Mouse (Mus musculus): ENCODE data around the gene Sprr2k. TPM values are rescaled to one million over a fixed set of nuclear protein-coding genes. Genes with fewer than 3 reads are reported as not detected.

Sprr2k gene
- not detected in 2 replicates for polyA plus RNA-seq (2015; fragmentation: Nextera tagmentation; extraction: Ambion mirVana)

DNA sequence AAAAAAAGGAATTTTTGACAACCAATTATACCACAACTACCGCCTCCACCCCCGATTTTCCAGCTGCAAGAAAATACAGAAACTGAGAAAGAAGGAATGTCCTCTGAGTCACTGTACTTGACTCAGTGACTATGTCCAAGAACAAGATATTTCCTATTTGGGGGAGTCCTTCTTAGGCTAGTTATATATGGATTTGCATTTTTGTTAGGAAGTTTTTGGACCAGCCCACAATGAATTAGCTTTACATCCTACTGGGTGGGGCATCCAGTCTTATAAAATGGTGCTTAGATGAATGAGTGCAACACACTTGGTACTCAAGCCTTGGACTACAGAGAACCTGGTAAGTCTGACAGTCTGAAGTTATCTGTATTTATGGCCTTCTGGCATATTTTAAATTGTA is at the start of gene Sprr2k:
TSS of gene Sprr2k (plus strand) at position 301 of the 400 bp plus-strand sequence.
- ATAC-seq (ENCODE audit: low FRiP score), result no peak
- H3K27me3 ChIP-seq, result no peaks in the 10 kb centered on the region
- no peak within 1 kb of the TSS for H3K4me3 ChIP-seq
- 0 out of 2 replicates have a peak, but pooled peaks cover 3% of the 10 kb centered on the region for H3K9me3 ChIP-seq
- no peak within 1 kb of the TSS for H3K4me2 ChIP-seq
- no peaks in the 10 kb centered on the region for H3K36me3 ChIP-seq
- WGBS, result 93% methylated on average over 2 of the region's 2 CpGs
- no peak within 1 kb of the TSS for H3K27ac ChIP-seq
- H3K9ac ChIP-seq, result no peak within 1 kb of the TSS
- no peaks in the 10 kb centered on the region for H3K4me1 ChIP-seq (replicated peaks)

DNA sequence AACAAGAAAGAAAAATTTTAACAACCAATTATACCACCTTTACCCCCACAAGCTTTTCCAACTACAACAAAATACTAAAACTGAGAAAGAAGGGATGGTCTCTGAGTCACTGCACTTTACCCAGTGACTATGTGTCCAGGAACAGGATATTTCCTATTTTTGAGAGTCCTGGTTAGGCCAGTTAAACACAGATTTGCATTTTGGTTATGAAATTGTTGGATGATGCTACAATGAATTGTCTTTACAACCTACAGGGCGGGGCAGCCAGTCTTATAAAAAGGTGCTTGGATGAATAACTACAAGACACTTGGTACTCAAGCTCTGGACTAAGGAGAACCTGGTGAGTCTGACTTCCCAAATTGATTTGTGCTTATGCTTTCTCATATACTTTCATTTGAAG is 47.0 kb upstream of the Sprr2k start, which contains the start of gene Sprr2h:
TSS of gene Sprr2h (plus strand) at position 301 of the 400 bp plus-strand sequence.
- no peak within 1 kb of the TSS for H3K9ac ChIP-seq
- no peaks in the 10 kb centered on the region for H3K27me3 ChIP-seq
- no peak within 1 kb of the TSS for H3K4me3 ChIP-seq
- ATAC-seq (ENCODE audit: low FRiP score), result no peak
- H3K4me2 ChIP-seq, result no peak within 1 kb of the TSS
- no peaks in the 10 kb centered on the region for H3K9me3 ChIP-seq
- WGBS, result 87% methylated on average over 1 of the region's 1 CpGs
- H3K36me3 ChIP-seq, result no peaks in the 10 kb centered on the region
- H3K27ac ChIP-seq, result no peak within 1 kb of the TSS
- no peaks in the 10 kb centered on the region for H3K4me1 ChIP-seq (replicated peaks)

DNA sequence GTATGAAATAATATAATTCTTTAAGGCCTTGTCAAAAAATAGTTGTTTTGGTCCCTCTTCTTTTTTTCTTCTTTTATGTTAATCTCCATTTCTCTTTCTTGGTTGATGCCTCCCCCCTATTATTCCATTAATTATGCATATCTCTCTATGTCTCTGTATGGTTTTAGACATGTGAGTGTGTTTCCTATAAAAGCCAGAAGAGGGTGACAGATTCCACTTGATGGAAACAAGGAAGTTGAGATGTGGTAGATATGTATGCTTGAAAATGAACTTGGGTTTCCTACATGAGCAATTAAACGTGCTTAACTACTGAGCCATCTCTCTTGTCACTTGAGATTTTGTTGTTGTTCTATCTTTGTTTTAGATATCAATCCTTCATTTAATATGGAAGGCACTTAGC is 38.1 kb upstream of the Sprr2k start:
- Histone ChIP-seq H3K27ac (no peak overlapping the region), H3K4me2 (no peak overlapping the region), H3K9me3 (no peaks in the 10 kb centered on the region), H3K4me1 (replicated peaks) (no peaks in the 10 kb centered on the region), H3K9ac (no peak overlapping the region), H3K36me3 (no peaks in the 10 kb centered on the region), H3K27me3 (no peaks in the 10 kb centered on the region), H3K4me3 (no peak overlapping the region)
- ATAC-seq (ENCODE audit: low FRiP score), result no peak
- 64% methylated on average over 1 of the region's 1 CpGs for WGBS

DNA sequence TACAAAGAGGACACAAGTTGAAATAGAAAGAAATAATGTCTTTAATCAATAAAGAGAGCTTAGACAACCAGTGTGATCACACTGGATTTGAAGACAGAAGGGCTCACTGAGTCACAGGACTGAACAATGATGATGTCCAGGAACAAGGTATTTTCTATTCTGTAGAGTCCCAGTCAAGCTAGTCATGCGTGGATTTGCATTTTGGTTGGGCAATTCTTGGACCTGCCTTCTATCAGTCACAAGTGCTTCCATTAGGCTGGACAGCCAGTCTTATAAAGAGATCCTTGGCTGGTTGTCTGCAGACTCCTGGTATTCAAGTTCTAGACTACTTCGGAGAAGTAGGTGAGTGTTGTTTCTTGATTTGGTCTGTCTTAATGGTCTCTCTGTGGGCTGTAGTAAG is 24.7 kb upstream of the Sprr2k start, which contains the start of gene Sprr2i:
TSS of gene Sprr2i (plus strand) at position 301 of the 400 bp plus-strand sequence.
- Histone ChIP-seq H3K4me2 (no peak within 1 kb of the TSS), H3K27ac (no peak within 1 kb of the TSS), H3K4me1 (replicated peaks) (no peaks in the 10 kb centered on the region), H3K27me3 (no peaks in the 10 kb centered on the region), H3K4me3 (no peak within 1 kb of the TSS), H3K9me3 (no peaks in the 10 kb centered on the region), H3K36me3 (no peaks in the 10 kb centered on the region), H3K9ac (no peak within 1 kb of the TSS)
- WGBS, result 98% methylated on average over 2 of the region's 2 CpGs
- ATAC-seq (ENCODE audit: low FRiP score), result no peak

DNA sequence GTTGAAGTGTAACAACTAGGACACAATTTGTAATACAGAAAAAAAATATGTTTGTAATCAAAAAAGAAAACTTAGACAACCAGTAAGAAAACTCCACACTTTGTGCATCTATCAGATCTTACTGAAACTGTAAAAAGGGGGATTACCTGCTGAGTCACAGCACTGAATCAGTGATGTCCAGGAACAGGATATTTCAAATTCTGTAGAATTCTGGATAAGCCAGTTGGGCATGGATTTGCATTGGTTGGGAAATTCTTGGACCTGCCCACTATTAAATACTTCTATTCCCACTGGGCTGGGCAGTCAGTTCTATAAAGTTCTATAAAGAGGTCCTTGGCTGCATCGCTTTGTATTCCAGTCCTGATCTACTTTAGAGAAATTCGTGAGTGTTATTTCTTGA is 14.6 kb upstream of the Sprr2k start, which contains the start of gene Sprr2j-ps:
TSS of gene Sprr2j-ps (plus strand) at position 301 of the 400 bp plus-strand sequence.
- no peaks in the 10 kb centered on the region for H3K4me1 ChIP-seq (replicated peaks)
- no peak within 1 kb of the TSS for H3K4me2 ChIP-seq
- WGBS, result 99% methylated on average over 2 of the region's 2 CpGs
- no peak within 1 kb of the TSS for H3K27ac ChIP-seq
- H3K9me3 ChIP-seq, result no peaks in the 10 kb centered on the region
- no peaks in the 10 kb centered on the region for H3K36me3 ChIP-seq
- H3K9ac ChIP-seq, result no peak within 1 kb of the TSS
- no peaks in the 10 kb centered on the region for H3K27me3 ChIP-seq
- no peak within 1 kb of the TSS for H3K4me3 ChIP-seq
- ATAC-seq (ENCODE audit: low FRiP score), result no peak

DNA sequence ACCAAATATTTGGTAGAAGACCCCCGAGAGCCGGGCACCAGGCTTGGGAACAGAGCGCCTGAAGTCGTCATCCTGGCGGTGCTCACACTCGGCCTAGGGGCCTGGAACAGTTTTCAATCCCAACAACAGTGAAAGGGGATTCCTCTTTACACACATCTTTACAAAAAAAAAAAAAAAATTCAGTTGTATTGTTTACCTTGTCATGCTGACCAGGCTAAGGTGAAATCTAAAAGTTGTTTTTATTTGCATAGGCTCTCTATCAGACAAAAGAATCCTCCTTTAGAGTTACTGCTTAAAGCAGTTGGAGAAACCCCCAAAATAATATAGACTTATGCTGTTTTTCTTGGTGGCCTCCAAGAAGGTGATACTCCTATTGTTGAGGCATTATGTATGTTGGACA is 3.1 kb upstream of the Sprr2k start, which contains the start of gene Gm9774:
TSS of gene Gm9774 (minus strand) at position 101 of the 400 bp plus-strand sequence.
- no peak within 1 kb of the TSS for H3K9ac ChIP-seq
- ATAC-seq (ENCODE audit: low FRiP score), result no peak
- no peak within 1 kb of the TSS for H3K4me3 ChIP-seq
- no peak within 1 kb of the TSS for H3K4me2 ChIP-seq
- no peaks in the 10 kb centered on the region for H3K36me3 ChIP-seq
- no peaks in the 10 kb centered on the region for H3K27me3 ChIP-seq
- no peak within 1 kb of the TSS for H3K27ac ChIP-seq
- H3K4me1 ChIP-seq (replicated peaks), result no peaks in the 10 kb centered on the region
- WGBS, result 94% methylated on average over 6 of the region's 6 CpGs
- H3K9me3 ChIP-seq, result 0 out of 2 replicates have a peak, but pooled peaks cover 3% of the 10 kb centered on the region

DNA sequence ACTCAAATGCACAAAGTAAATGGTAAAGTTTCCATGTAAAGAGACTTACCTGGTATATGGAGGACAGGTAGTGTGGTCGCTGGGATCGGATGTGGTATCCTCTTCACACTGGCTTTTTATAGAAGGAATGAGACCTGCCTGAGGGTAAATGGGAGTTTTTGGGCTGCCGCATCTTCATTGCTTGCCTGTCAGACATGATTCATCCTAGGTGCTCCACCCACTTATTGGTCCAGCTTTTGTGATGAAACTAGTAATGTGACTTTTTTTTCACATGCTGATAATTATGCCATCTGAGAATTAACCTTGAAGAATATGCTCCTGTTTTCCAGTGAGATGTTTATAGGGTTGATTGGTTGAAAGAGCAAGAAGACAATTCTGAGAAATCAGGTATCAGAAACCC is 6.3 kb downstream of the Sprr2k start, which contains the start of gene Sprr1b:
TSS of gene Sprr1b (minus strand) at position 101 of the 400 bp plus-strand sequence.
- WGBS, result 88% methylated on average over 3 of the region's 3 CpGs
- no peaks in the 10 kb centered on the region for H3K27me3 ChIP-seq
- no peak within 1 kb of the TSS for H3K4me2 ChIP-seq
- H3K27ac ChIP-seq, result no peak within 1 kb of the TSS
- H3K9me3 ChIP-seq, result no peaks in the 10 kb centered on the region
- no peak within 1 kb of the TSS for H3K9ac ChIP-seq
- no peaks in the 10 kb centered on the region for H3K36me3 ChIP-seq
- no peak within 1 kb of the TSS for H3K4me3 ChIP-seq
- H3K4me1 ChIP-seq (replicated peaks), result no peaks in the 10 kb centered on the region
- no peak for ATAC-seq (ENCODE audit: low FRiP score)

DNA sequence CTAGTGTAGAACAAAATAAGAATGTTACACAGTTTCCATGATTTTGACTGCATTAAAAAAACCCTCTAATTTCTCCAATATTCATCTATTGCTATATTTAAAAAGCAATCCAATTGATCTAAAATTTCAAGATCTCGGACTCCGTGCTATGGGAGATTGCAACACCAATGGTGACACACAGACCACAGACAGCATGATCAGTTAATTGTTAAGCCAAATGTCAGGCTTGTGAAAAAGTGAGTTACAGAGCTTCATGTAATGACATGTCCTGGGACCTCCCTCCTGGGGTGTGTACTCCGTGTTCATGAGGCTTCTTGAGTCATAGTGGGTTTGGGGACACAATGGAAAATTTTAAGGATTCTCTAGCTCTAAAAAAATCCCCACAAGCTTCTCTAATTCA is 7.8 kb downstream of the Sprr2k start:
- Histone ChIP-seq H3K4me1 (replicated peaks) (no peaks in the 10 kb centered on the region), H3K9ac (no peak overlapping the region), H3K36me3 (no peaks in the 10 kb centered on the region), H3K4me2 (no peak overlapping the region), H3K27me3 (no peaks in the 10 kb centered on the region), H3K27ac (no peak overlapping the region), H3K9me3 (no peaks in the 10 kb centered on the region), H3K4me3 (no peak overlapping the region)
- 96% methylated on average over 3 of the region's 3 CpGs for WGBS
- ATAC-seq (ENCODE audit: low FRiP score), result no peak

DNA sequence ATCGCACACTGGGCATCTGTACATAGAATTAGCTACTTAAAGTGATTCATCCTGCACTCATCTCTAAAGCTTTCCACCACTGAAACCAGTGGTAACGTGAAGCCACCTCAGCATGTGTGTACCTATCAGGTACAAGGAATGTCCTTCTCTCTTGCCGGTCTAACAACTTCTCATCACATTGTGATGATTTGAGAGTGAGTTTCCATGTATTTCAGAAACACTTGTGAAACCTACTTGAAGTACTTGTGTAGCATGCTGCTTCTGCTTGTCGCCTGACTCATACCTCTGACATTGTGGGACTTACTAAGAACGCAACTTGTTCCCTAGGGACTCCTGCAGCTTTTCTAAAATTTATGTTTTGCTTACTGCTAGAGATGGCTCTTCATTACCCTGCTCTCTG is 22.8 kb downstream of the Sprr2k start:
- Histone ChIP-seq H3K4me3 (no peak overlapping the region), H3K27ac (no peak overlapping the region), H3K27me3 (no peaks in the 10 kb centered on the region), H3K36me3 (no peaks in the 10 kb centered on the region), H3K4me1 (replicated peaks) (no peaks in the 10 kb centered on the region), H3K9ac (no peak overlapping the region), H3K4me2 (no peak overlapping the region), H3K9me3 (no peaks in the 10 kb centered on the region)
- ATAC-seq (ENCODE audit: low FRiP score), result no peak
- 93% methylated on average over 5 of the region's 5 CpGs for WGBS

DNA sequence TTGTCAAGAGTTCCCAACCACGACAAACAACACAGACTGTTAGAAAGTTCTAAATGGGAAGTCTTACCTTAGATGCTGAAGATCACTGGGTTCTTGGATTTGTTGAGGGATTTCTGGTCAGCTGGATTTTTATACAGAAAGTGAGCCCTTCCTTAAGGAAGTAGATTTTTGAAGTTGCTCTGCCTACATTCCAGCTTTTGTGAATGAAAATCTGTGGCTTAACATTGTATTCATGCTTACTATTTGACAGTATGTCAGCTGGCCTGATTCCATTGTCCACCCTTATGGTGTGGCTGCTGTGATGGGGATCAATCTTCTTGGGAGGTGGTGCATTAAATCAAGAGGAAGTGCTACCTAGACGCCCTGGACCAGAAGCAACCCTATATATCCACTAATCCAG is 26.2 kb downstream of the Sprr2k start, which contains the start of gene Sprr3:
TSS of gene Sprr3 (minus strand) at position 101 of the 400 bp plus-strand sequence.
- no peaks in the 10 kb centered on the region for H3K9me3 ChIP-seq
- 65% methylated on average over 2 of the region's 2 CpGs for WGBS
- no peak for ATAC-seq (ENCODE audit: low FRiP score)
- H3K27ac ChIP-seq, result no peak within 1 kb of the TSS
- no peak within 1 kb of the TSS for H3K4me3 ChIP-seq
- H3K27me3 ChIP-seq, result no peaks in the 10 kb centered on the region
- H3K9ac ChIP-seq, result no peak within 1 kb of the TSS
- no peak within 1 kb of the TSS for H3K4me2 ChIP-seq
- no peaks in the 10 kb centered on the region for H3K4me1 ChIP-seq (replicated peaks)
- no peaks in the 10 kb centered on the region for H3K36me3 ChIP-seq

DNA sequence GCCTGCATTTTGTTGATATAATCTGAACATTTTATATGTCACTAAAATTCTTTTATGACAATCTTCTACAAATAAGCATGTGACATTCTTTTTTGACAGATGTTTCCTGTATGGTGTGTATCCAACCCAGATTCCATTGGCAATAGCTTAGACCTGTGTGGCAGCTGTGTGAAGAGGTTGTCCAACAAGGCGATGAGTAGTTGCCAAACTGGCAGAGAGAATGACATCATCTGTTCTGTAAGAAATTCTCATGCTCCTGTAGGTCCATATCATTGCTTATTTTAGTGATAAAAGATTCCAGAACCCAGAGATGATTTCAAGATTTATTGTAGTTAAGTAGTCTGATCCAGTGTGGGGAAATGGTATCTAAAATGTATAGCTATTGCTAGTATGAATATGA is 34.2 kb downstream of the Sprr2k start:
- Histone ChIP-seq H3K4me2 (no peak overlapping the region), H3K9me3 (no peaks in the 10 kb centered on the region), H3K9ac (no peak overlapping the region), H3K36me3 (no peaks in the 10 kb centered on the region), H3K27me3 (no peaks in the 10 kb centered on the region), H3K4me3 (no peak overlapping the region), H3K4me1 (replicated peaks) (no peaks in the 10 kb centered on the region), H3K27ac (no peak overlapping the region)
- no peak for ATAC-seq (ENCODE audit: low FRiP score)
- 95% methylated on average over 1 of the region's 1 CpGs for WGBS

DNA sequence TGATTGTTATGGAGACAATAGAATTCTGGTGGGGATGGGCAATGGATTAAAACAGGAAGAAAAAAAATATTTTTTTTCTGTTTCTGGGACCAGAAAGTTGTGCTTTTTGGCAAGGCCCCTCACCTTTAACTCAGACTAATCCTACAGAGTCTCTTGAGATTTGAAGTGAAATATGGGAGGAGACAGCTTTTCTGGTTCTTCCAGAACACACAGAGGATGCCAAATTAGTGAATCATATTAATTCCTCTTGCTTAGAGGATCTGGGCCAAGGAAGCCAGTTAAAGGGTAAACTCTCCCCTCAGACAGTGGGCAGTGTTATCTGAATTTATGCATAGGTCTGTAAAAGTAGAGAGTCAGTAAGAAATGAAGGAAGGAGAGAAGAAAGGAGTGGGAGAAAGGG is 35.0 kb downstream of the Sprr2k start:
- Histone ChIP-seq H3K9me3 (no peaks in the 10 kb centered on the region), H3K27me3 (no peaks in the 10 kb centered on the region), H3K27ac (no peak overlapping the region), H3K9ac (no peak overlapping the region), H3K4me2 (no peak overlapping the region), H3K4me1 (replicated peaks) (no peaks in the 10 kb centered on the region), H3K36me3 (no peaks in the 10 kb centered on the region), H3K4me3 (no peak overlapping the region)
- no peak for ATAC-seq (ENCODE audit: low FRiP score)

DNA sequence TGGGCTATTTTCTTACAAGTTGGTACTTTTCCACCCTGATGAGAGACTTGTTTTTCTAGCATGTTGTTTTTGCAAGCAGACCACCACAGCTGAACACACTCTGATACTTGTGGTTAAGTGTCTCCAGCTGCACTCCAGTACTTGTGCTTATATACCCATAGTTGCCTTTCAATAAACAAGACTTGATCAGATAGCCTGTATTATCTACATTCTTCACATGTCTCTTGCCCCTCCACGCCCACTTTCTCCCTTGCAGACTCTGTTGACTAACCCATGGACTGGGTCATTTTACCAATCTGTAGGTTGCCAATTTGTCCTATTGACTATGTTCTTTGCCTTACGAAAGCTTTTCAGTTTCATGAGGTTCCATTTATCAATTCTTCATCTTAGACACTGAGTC is 37.7 kb downstream of the Sprr2k start:
- 84% methylated on average over 2 of the region's 2 CpGs for WGBS
- H3K36me3 ChIP-seq, result no peaks in the 10 kb centered on the region
- no peak overlapping the region for H3K9ac ChIP-seq
- H3K27me3 ChIP-seq, result no peaks in the 10 kb centered on the region
- H3K4me2 ChIP-seq, result no peak overlapping the region
- no peaks in the 10 kb centered on the region for H3K4me1 ChIP-seq (replicated peaks)
- no peak overlapping the region for H3K4me3 ChIP-seq
- no peak overlapping the region for H3K27ac ChIP-seq
- no peak for ATAC-seq (ENCODE audit: low FRiP score)
- H3K9me3 ChIP-seq, result no peaks in the 10 kb centered on the region

All from hindbrain, embryonic 13.5 days (tissue).